Mouse (Mus musculus) lung, postnatal 0 days (tissue): ENCODE results near the gene Jaml. TPM values are rescaled to one million over a fixed set of nuclear protein-coding genes. Genes with fewer than 3 reads are reported as not detected.
A peak's percentile ranks its signal among the peaks of the same experiment; 100 is the strongest.

Experiments
- ATAC-seq: fragments of 200-750 bp; cut with Nextera tagmentation; 2 replicates; pipeline ENCODE4 v1.8.0; 2017; ENCODE audit warnings: moderate library complexity
- DNase-seq: peaks from one replicate; pipeline ENCODE4 v3.0.0-alpha.2; 2016; ENCODE audit warnings: low spot score
- H3K27ac ChIP-seq: fragments of 300-500 bp; sonication (generic); 2 replicates; pipeline ENCODE4 v1.5.1; 2014; ENCODE audit warnings: antibody characterized with exemption, mild to moderate bottlenecking, low read length, mixed read lengths
- H3K27me3 ChIP-seq: fragments of 300-500 bp; sonication (generic); replicated peaks from 2 replicates; pipeline ENCODE4 v1.6.1; 2014; ENCODE audit warnings: low read length, mixed read lengths; ENCODE audit not compliant: insufficient read depth
- H3K36me3 ChIP-seq: fragments of 300-500 bp; sonication (generic); 2 replicates; pipeline ENCODE4 v1.6.1; 2014; ENCODE audit warnings: low read length, mixed read lengths; ENCODE audit not compliant: insufficient read depth
- H3K4me1 ChIP-seq: fragments of 300-500 bp; sonication (generic); 2 replicates; pipeline ENCODE4 v1.6.1; 2014; ENCODE audit warnings: antibody characterized with exemption, low read depth, low read length, mixed read lengths; ENCODE audit not compliant: insufficient read depth
- H3K4me2 ChIP-seq: fragments of 300-500 bp; sonication (generic); replicated peaks from 2 replicates; pipeline ENCODE4 v1.6.1; 2014; ENCODE audit warnings: low read depth, mild to moderate bottlenecking, low read length, moderate library complexity, mixed read lengths
- H3K4me3 ChIP-seq: fragments of 300-500 bp; sonication (generic); 2 replicates; pipeline ENCODE4 v1.5.1; 2014; ENCODE audit warnings: low read depth, low read length
- H3K9ac ChIP-seq: fragments of 300-500 bp; sonication (generic); replicated peaks from 2 replicates; pipeline ENCODE4 v1.6.1; 2014; ENCODE audit warnings: low read depth, mild to moderate bottlenecking
- H3K9me3 ChIP-seq: fragments of 300-500 bp; sonication (generic); 2 replicates; pipeline ENCODE4 v1.6.1; 2016; ENCODE audit warnings: low read length, mixed read lengths
- CTCF ChIP-seq: IDR thresholded peaks from 2 replicates; pipeline ENCODE4 v1.5.1; 2016; ENCODE audit warnings: antibody characterized with exemption, mild to moderate bottlenecking
- EP300 ChIP-seq: IDR thresholded peaks from 2 replicates; pipeline ENCODE4 v1.6.1; 2016; ENCODE audit warnings: antibody characterized with exemption, mild to moderate bottlenecking, control low read depth
- WGBS: fragments of 180-500 bp; shearing (Covaris S2); extraction: QIAGEN DNeasy Blood & Tissue Kit; methylation state at CpG from one replicate; pipeline ENCODE4 v1.1.7; 2014; 5-methylcytosine and 5-hydroxymethylcytosine counted together
- polyA plus RNA-seq: library from polyadenylated mRNA; unstranded; fragments of >200 nt; fragmentation: Nextera tagmentation; extraction: Ambion mirVana; gene quantifications from 2 replicates; pipeline ENCODE4 v1.2.1, GENCODE M21; 2015

Jaml gene
- polyA plus RNA-seq, 1 experiment from 2014 or later: 3.3 TPM

- H3K27me3 ChIP-seq: no peaks in the 10 kb centered on the region
- H3K4me2 ChIP-seq: no peak overlapping the region
- no peak overlapping the region for H3K9ac ChIP-seq
- TF ChIP-seq CTCF (no peak), EP300 (no peak)
- no peak for DNase-seq
- ATAC-seq: no peak
- no peaks in the 10 kb centered on the region for H3K4me1 ChIP-seq
- H3K36me3 ChIP-seq: no peaks in the 10 kb centered on the region
- no peak overlapping the region for H3K4me3 ChIP-seq
- 33% methylated on average over 3 of the region's 3 CpGs for WGBS
- no peak overlapping the region for H3K27ac ChIP-seq
- H3K9me3 ChIP-seq: no peaks in the 10 kb centered on the region
Observed at GRCm38 (mm10) chr9:45098426-45098825, 19.4 kb downstream of the Jaml start.

- no peak overlapping the region for H3K27ac ChIP-seq
- H3K9ac ChIP-seq: no peak overlapping the region
- H3K9me3 ChIP-seq: no peaks in the 10 kb centered on the region
- WGBS: 69% methylated on average over 1 of the region's 1 CpGs
- H3K36me3 ChIP-seq: no peaks in the 10 kb centered on the region
- H3K4me1 ChIP-seq: no peaks in the 10 kb centered on the region
- no peak overlapping the region for H3K4me2 ChIP-seq
- DNase-seq (no peak), ATAC-seq (no peak)
- TF ChIP-seq CTCF (no peak), EP300 (no peak)
- H3K27me3 ChIP-seq: no peaks in the 10 kb centered on the region
- H3K4me3 ChIP-seq: no peak overlapping the region
Observed at GRCm38 (mm10) chr9:45102528-45102927, 23.5 kb downstream of the Jaml start.

GRCm38 (mm10) chr9:45103211-45103979, 24.4 kb downstream of the Jaml start:
- Histone ChIP-seq H3K27me3 (no peaks in the 10 kb centered on the region), H3K9ac (no peak overlapping the region), H3K27ac (no peak overlapping the region), H3K4me1 (no peaks in the 10 kb centered on the region), H3K4me2 (no peak overlapping the region), H3K9me3 (no peaks in the 10 kb centered on the region), H3K4me3 (no peak overlapping the region), H3K36me3 (no peaks in the 10 kb centered on the region)
- no peak for ATAC-seq
- TF ChIP-seq CTCF: no peak
- no peak for TF ChIP-seq EP300
- WGBS: 39% methylated on average over 11 of the region's 11 CpGs
- peak; percentile 16 for DNase-seq

- 67% methylated on average over 2 of the region's 2 CpGs for WGBS
- no peak overlapping the region for H3K9ac ChIP-seq
- no peaks in the 10 kb centered on the region for H3K36me3 ChIP-seq
- H3K27ac ChIP-seq: no peak overlapping the region
- TF ChIP-seq CTCF (no peak), EP300 (no peak)
- no peak overlapping the region for H3K4me3 ChIP-seq
- H3K9me3 ChIP-seq: no peaks in the 10 kb centered on the region
- DNase-seq (no peak), ATAC-seq (no peak)
- H3K27me3 ChIP-seq: no peaks in the 10 kb centered on the region
- H3K4me2 ChIP-seq: no peak overlapping the region
- no peaks in the 10 kb centered on the region for H3K4me1 ChIP-seq
Observed at GRCm38 (mm10) chr9:45105596-45106374, 26.8 kb downstream of the Jaml start.

- 6% methylated on average over 14 of the region's 14 CpGs for WGBS
- ATAC-seq: no peak
- Histone ChIP-seq H3K27me3 (no peaks in the 10 kb centered on the region), H3K4me3 (no peak overlapping the region), H3K9ac (no peak overlapping the region), H3K36me3 (no peaks in the 10 kb centered on the region), H3K4me2 (peak overlapping the region; percentile 30; the same call in 1 of the 2 replicates), H3K9me3 (no peaks in the 10 kb centered on the region), H3K27ac (no peak overlapping the region), H3K4me1 (no peaks in the 10 kb centered on the region; the same call in 1 of the 2 replicates)
- no peak for TF ChIP-seq EP300
- TF ChIP-seq CTCF: no peak
- peak; percentile 12 for DNase-seq
Observed at GRCm38 (mm10) chr9:45115706-45116105, 36.7 kb downstream of the Jaml start.

- ATAC-seq (no peak), DNase-seq (peak; percentile 16)
- Histone ChIP-seq H3K4me3 (no peak overlapping the region), H3K9ac (no peak overlapping the region), H3K27ac (no peak overlapping the region), H3K4me2 (no peak overlapping the region), H3K4me1 (no peaks in the 10 kb centered on the region; the same call in 1 of the 2 replicates), H3K9me3 (no peaks in the 10 kb centered on the region), H3K27me3 (no peaks in the 10 kb centered on the region), H3K36me3 (no peaks in the 10 kb centered on the region)
- WGBS: 47% methylated on average over 9 of the region's 9 CpGs
- TF ChIP-seq CTCF (no peak), EP300 (no peak)
Observed at GRCm38 (mm10) chr9:45116819-45117218, 37.8 kb downstream of the Jaml start.
